Mouse (Mus musculus): ENCODE measurements around the gene Ntm. TPM values are rescaled to one million over a fixed set of nuclear protein-coding genes. Genes with fewer than 3 reads are reported as not detected.

The Ntm gene
- polyA plus RNA-seq, 1 experiment = not detected

DNA sequence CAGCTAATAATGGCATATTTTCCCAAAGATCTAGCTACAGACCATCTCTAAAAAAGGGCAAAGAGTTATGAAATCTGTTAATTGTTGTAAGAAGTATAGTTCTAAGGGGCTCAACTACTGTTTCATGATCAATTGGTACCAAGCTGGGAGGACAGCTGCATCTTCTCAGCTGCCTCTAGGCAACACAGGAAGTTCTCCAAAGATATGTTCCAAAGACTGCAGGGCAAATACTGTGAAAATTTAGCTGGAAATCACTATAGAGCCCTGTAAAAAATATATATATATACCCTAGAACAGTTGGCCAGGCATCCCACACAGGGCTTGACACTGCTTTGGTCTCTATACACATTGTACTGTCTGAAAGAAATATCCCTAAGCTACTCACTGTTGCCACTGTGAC is 489.5 kb downstream of the Ntm start:
- TF ChIP-seq TCF12 (IDR thresholded peaks at IDR 0.05; ENCODE audit: insufficient read depth, poor library complexity, severe bottlenecking) (no peak), SRF (IDR thresholded peaks at IDR 0.05; ENCODE audit: control insufficient read depth, insufficient read length, low read depth) (no peak), E2F4 (IDR thresholded peaks at IDR 0.05; ENCODE audit: insufficient read depth) (no peak), MAX (IDR thresholded peaks at IDR 0.05; ENCODE audit: low read depth) (no peak), REST (IDR thresholded peaks at IDR 0.05; ENCODE audit: insufficient read depth, insufficient read length) (no peak), POLR2A (IDR thresholded peaks at IDR 0.05; ENCODE audit: insufficient read length, low read depth) (no peak), MYOG (IDR thresholded peaks at IDR 0.05; ENCODE audit: control insufficient read depth in 1 of 3, insufficient read depth in 1 of 3, insufficient read length in 2 of 3, low read depth in 2 of 3) (no peak), MYOD1 (IDR thresholded peaks at IDR 0.05; ENCODE audit: control insufficient read depth in 1 of 3, insufficient read length in 2 of 3, low read depth in 2 of 3) (no peak), CEBPB (IDR thresholded peaks at IDR 0.05; ENCODE audit: insufficient read depth, poor library complexity, severe bottlenecking) (no peak)
- Histone ChIP-seq H3ac (ENCODE audit: control insufficient read depth, insufficient read length) (no peak overlapping the region), H3K4me2 (ENCODE audit: low read depth) (no peak overlapping the region), H3K79me2 (ENCODE audit: control insufficient read depth, insufficient read depth) (no peaks in the 10 kb centered on the region), H3K4me3 (no peak overlapping the region), H3K36me3 (ENCODE audit: control insufficient read depth, insufficient read depth) (no peaks in the 10 kb centered on the region), H3K27me3 (ENCODE audit: control insufficient read depth, insufficient read depth, insufficient read length) (no peaks in the 10 kb centered on the region)

GRCm38 (mm10) chr9:29472226-29472625 is 490.7 kb downstream of the Ntm start:
- Histone ChIP-seq H3K4me3 (no peak overlapping the region), H3K27me3 (ENCODE audit: control insufficient read depth, insufficient read depth, insufficient read length) (no peaks in the 10 kb centered on the region), H3K36me3 (ENCODE audit: control insufficient read depth, insufficient read depth) (no peaks in the 10 kb centered on the region), H3K4me2 (ENCODE audit: low read depth) (no peak overlapping the region), H3ac (ENCODE audit: control insufficient read depth, insufficient read length) (no peak overlapping the region), H3K79me2 (ENCODE audit: control insufficient read depth, insufficient read depth) (no peaks in the 10 kb centered on the region)
- TF ChIP-seq USF1 (IDR thresholded peaks at IDR 0.05; ENCODE audit: low read depth) (no peak), POLR2AphosphoS2 (IDR thresholded peaks at IDR 0.05; ENCODE audit: insufficient read length, low read depth) (no peak), MYOD1 (IDR thresholded peaks at IDR 0.05; ENCODE audit: control insufficient read depth in 1 of 3, insufficient read length in 2 of 3, low read depth in 2 of 3) (no peak), E2F4 (IDR thresholded peaks at IDR 0.05; ENCODE audit: insufficient read depth) (no peak), TCF12 (IDR thresholded peaks at IDR 0.05; ENCODE audit: insufficient read depth, poor library complexity, severe bottlenecking) (no peak), TCF3 (IDR thresholded peaks at IDR 0.05; ENCODE audit: insufficient read length, low read depth) (no peak), MYOG (IDR thresholded peaks at IDR 0.05; ENCODE audit: control insufficient read depth in 1 of 3, insufficient read depth in 1 of 3, insufficient read length in 2 of 3, low read depth in 2 of 3) (no peak), POLR2A (IDR thresholded peaks at IDR 0.05; ENCODE audit: insufficient read length, low read depth) (no peak), REST (IDR thresholded peaks at IDR 0.05; ENCODE audit: insufficient read depth, insufficient read length) (no peak), MAX (IDR thresholded peaks at IDR 0.05; ENCODE audit: low read depth) (no peak), SRF (IDR thresholded peaks at IDR 0.05; ENCODE audit: control insufficient read depth, insufficient read length, low read depth) (no peak)

GRCm38 (mm10) chr9:29464756-29465155 is 498.2 kb downstream of the Ntm start:
- Histone ChIP-seq H3K4me2 (ENCODE audit: low read depth) (no peak overlapping the region), H3K4me3 (no peak overlapping the region), H3K79me2 (ENCODE audit: control insufficient read depth, insufficient read depth) (no peaks in the 10 kb centered on the region), H3K36me3 (ENCODE audit: control insufficient read depth, insufficient read depth) (no peaks in the 10 kb centered on the region), H3K27me3 (ENCODE audit: control insufficient read depth, insufficient read depth, insufficient read length) (no peaks in the 10 kb centered on the region), H3ac (ENCODE audit: control insufficient read depth, insufficient read length) (no peak overlapping the region)
- TF ChIP-seq TCF12 (IDR thresholded peaks at IDR 0.05; ENCODE audit: insufficient read depth, poor library complexity, severe bottlenecking) (no peak), USF1 (IDR thresholded peaks at IDR 0.05; ENCODE audit: low read depth) (no peak), MYOD1 (IDR thresholded peaks at IDR 0.05; ENCODE audit: control insufficient read depth in 1 of 3, insufficient read length in 2 of 3, low read depth in 2 of 3) (no peak), POLR2A (IDR thresholded peaks at IDR 0.05; ENCODE audit: insufficient read length, low read depth) (no peak), SRF (IDR thresholded peaks at IDR 0.05; ENCODE audit: control insufficient read depth, insufficient read length, low read depth) (no peak), MAX (IDR thresholded peaks at IDR 0.05; ENCODE audit: low read depth) (no peak), REST (IDR thresholded peaks at IDR 0.05; ENCODE audit: insufficient read depth, insufficient read length) (no peak), POLR2AphosphoS2 (IDR thresholded peaks at IDR 0.05; ENCODE audit: insufficient read length, low read depth) (no peak), TCF3 (IDR thresholded peaks at IDR 0.05; ENCODE audit: insufficient read length, low read depth) (no peak), MYOG (IDR thresholded peaks at IDR 0.05; ENCODE audit: control insufficient read depth in 1 of 3, insufficient read depth in 1 of 3, insufficient read length in 2 of 3, low read depth in 2 of 3) (no peak), E2F4 (IDR thresholded peaks at IDR 0.05; ENCODE audit: insufficient read depth) (no peak), CEBPB (IDR thresholded peaks at IDR 0.05; ENCODE audit: insufficient read depth, poor library complexity, severe bottlenecking) (no peak)

DNA sequence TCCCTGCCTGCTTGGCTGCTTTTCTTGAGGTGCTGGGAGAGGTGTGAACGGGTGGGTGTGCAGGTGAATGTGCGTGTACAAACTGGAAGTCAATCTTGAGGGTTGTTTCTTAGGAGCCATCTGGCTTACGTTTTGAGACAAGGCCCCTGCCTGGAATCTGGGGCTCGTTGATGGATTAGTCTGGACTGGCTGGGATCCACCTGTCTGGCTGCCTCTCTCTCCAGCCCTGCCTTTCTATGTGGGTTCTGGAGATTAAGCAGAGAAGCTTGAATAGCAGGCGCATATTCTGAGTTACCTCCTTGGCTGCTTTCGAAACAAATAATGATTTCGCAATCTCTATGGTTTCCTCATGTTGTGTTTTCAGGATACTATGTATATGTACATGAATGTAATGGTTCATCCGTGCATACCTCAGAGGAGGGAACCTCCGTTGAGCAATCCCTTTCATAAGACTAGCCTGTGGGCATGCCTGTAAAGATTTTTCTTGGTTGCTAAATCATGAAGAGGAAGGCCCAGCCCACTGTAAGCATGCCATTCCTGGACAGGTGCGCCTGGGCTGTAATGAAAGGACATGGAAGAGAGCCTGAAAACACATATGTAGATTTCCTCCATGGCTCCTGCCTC is 499.9 kb downstream of the Ntm start:
- Histone ChIP-seq H3K4me2 (ENCODE audit: low read depth) (no peak overlapping the region), H3K4me3 (no peak overlapping the region), H3K27me3 (ENCODE audit: control insufficient read depth, insufficient read depth, insufficient read length) (no peaks in the 10 kb centered on the region), H3K79me2 (ENCODE audit: control insufficient read depth, insufficient read depth) (no peaks in the 10 kb centered on the region), H3ac (ENCODE audit: control insufficient read depth, insufficient read length) (no peak overlapping the region), H3K36me3 (ENCODE audit: control insufficient read depth, insufficient read depth) (no peaks in the 10 kb centered on the region)
- TF ChIP-seq REST (IDR thresholded peaks at IDR 0.05; ENCODE audit: insufficient read depth, insufficient read length) = no peak
- TF ChIP-seq POLR2AphosphoS2 (IDR thresholded peaks at IDR 0.05; ENCODE audit: insufficient read length, low read depth) = no peak
- TF ChIP-seq TCF3 (IDR thresholded peaks at IDR 0.05; ENCODE audit: insufficient read length, low read depth) = no peak
- no peak for TF ChIP-seq MAX (IDR thresholded peaks at IDR 0.05; ENCODE audit: low read depth)
- no peak for TF ChIP-seq MYOG (IDR thresholded peaks at IDR 0.05; ENCODE audit: control insufficient read depth in 1 of 3, insufficient read depth in 1 of 3, insufficient read length in 2 of 3, low read depth in 2 of 3)
- TF ChIP-seq E2F4 (IDR thresholded peaks at IDR 0.05; ENCODE audit: insufficient read depth) = no peak
- no peak for TF ChIP-seq USF1 (IDR thresholded peaks at IDR 0.05; ENCODE audit: low read depth)
- TF ChIP-seq MYOD1 (IDR thresholded peaks at IDR 0.05; ENCODE audit: control insufficient read depth in 1 of 3, insufficient read length in 2 of 3, low read depth in 2 of 3) = no peak
- TF ChIP-seq TCF12 (IDR thresholded peaks at IDR 0.05; ENCODE audit: insufficient read depth, poor library complexity, severe bottlenecking) = no peak
- no peak for TF ChIP-seq CEBPB (IDR thresholded peaks at IDR 0.05; ENCODE audit: insufficient read depth, poor library complexity, severe bottlenecking)
- no peak for TF ChIP-seq POLR2A (IDR thresholded peaks at IDR 0.05; ENCODE audit: insufficient read length, low read depth)
- no peak for TF ChIP-seq SRF (IDR thresholded peaks at IDR 0.05; ENCODE audit: control insufficient read depth, insufficient read length, low read depth)
